Mouse (Mus musculus): Measurements from ENCODE around the gene Dnajc7. TPM values are rescaled to one million over a fixed set of nuclear protein-coding genes. Genes with fewer than 3 reads are reported as not detected.
"Not testable (repeated sequence)": the region's sequence is repeated elsewhere in the genome, so short reads cannot be mapped to it uniquely, and the experiment has no call there.

Gene Dnajc7
- total and polyA plus RNA-seq, 2 experiments from 2014 or later = 64.6 to 246 TPM

DNA sequence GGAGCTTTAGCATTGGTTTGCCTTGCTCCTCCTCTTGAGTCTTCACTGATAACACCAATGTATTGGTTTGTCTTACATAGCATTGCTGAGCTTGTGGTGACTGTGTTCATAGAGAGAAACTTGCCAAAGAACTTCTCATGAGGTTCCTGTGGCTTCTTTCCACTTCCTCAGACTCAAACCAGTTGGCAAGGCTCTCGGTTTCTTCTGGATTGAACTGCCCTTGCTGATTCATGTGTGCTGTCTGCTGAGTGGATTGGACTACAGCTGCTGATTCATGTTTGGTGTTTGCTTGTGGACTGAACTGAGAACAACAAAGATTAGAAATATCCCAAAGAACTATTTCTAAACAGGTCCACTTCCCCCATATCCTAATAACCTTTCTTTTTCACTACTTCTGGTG lies 84.0 kb downstream of the Dnajc7 start:
- H3K9me3 ChIP-seq (ENCODE audit: low read length) = no peaks in the 10 kb centered on the region
- no peaks in the 10 kb centered on the region for H3K27me3 ChIP-seq (ENCODE audit: insufficient read depth, low read length)
- ATAC-seq = no peak
- H3K27ac ChIP-seq = no peak overlapping the region
- TF ChIP-seq CTCF (IDR thresholded peaks at IDR 0.05; ENCODE audit: low read depth) = no peak
- DNase-seq (ENCODE audit: low spot score) = no peak
- no peak overlapping the region for H3K9ac ChIP-seq (replicated peaks; ENCODE audit: low read length)
- 82% methylated on average over 1 of the region's 1 CpGs for WGBS
- H3K36me3 ChIP-seq (ENCODE audit: insufficient read depth, low read length) = no peaks in the 10 kb centered on the region
- H3K4me1 ChIP-seq (ENCODE audit: insufficient read depth, low read length) = no peaks in the 10 kb centered on the region
- H3K4me3 ChIP-seq (ENCODE audit: low read length) = no peak overlapping the region
- H3K4me2 ChIP-seq (ENCODE audit: low read depth, low read length) = no peak overlapping the region

GRCm38 (mm10) chr11:100534821-100535220 lies 85.1 kb downstream of the Dnajc7 start:
- not testable (repeated sequence) for ATAC-seq; H3K27ac ChIP-seq; H3K4me1 ChIP-seq (ENCODE audit: insufficient read depth, low read length); H3K4me3 ChIP-seq (ENCODE audit: low read length); H3K4me2 ChIP-seq (ENCODE audit: low read depth, low read length); H3K27me3 ChIP-seq (ENCODE audit: insufficient read depth, low read length); H3K36me3 ChIP-seq (ENCODE audit: insufficient read depth, low read length); H3K9me3 ChIP-seq (ENCODE audit: low read length); DNase-seq (ENCODE audit: low spot score); H3K9ac ChIP-seq (replicated peaks; ENCODE audit: low read length)
- WGBS = 87% methylated on average over 6 of the region's 6 CpGs

- not testable (repeated sequence) for H3K4me2 ChIP-seq (ENCODE audit: low read depth, low read length); H3K9me3 ChIP-seq (ENCODE audit: low read length); H3K36me3 ChIP-seq (ENCODE audit: insufficient read depth, low read length); H3K4me1 ChIP-seq (ENCODE audit: insufficient read depth, low read length); H3K27ac ChIP-seq; DNase-seq (ENCODE audit: low spot score); ATAC-seq; H3K4me3 ChIP-seq (ENCODE audit: low read length); H3K27me3 ChIP-seq (ENCODE audit: insufficient read depth, low read length); H3K9ac ChIP-seq (replicated peaks; ENCODE audit: low read length)
- WGBS = 87% methylated on average over 2 of the region's 2 CpGs
These were observed 85.6 kb downstream of the Dnajc7 start for GRCm38 (mm10) chr11:100534411-100534810.

GRCm38 (mm10) chr11:100533871-100534270 lies 86.1 kb downstream of the Dnajc7 start:
- H3K4me2 ChIP-seq (ENCODE audit: low read depth, low read length) = no peak overlapping the region
- no peaks in the 10 kb centered on the region for H3K4me1 ChIP-seq (ENCODE audit: insufficient read depth, low read length)
- H3K36me3 ChIP-seq (ENCODE audit: insufficient read depth, low read length) = no peaks in the 10 kb centered on the region
- 50% methylated on average over 6 of the region's 6 CpGs for WGBS
- H3K9ac ChIP-seq (replicated peaks; ENCODE audit: low read length) = no peak overlapping the region
- no peaks in the 10 kb centered on the region for H3K27me3 ChIP-seq (ENCODE audit: insufficient read depth, low read length)
- no peak overlapping the region for H3K4me3 ChIP-seq (ENCODE audit: low read length)
- no peak for TF ChIP-seq CTCF (IDR thresholded peaks at IDR 0.05; ENCODE audit: low read depth)
- ATAC-seq (no peak), DNase-seq (ENCODE audit: low spot score) (no peak)
- H3K27ac ChIP-seq = no peak overlapping the region
- no peaks in the 10 kb centered on the region for H3K9me3 ChIP-seq (ENCODE audit: low read length)

Other genes with a start within 250 kb of the Dnajc7 start
- gene Jup, start 222.4 kb downstream of the Dnajc7 start, total RNA-seq (2014; rRNA removed) = 105 and 119 TPM in 2 replicates
- 42.7 and 49.8 TPM in 2 replicates for gene Jup, start 222.4 kb downstream of the Dnajc7 start, polyA plus RNA-seq (2015; fragmentation: Nextera tagmentation; extraction: Ambion mirVana)
- gene P3h4, start 205.3 kb downstream of the Dnajc7 start, total RNA-seq (2014; rRNA removed) = 23.9 and 28.2 TPM in 2 replicates
- gene P3h4, start 205.3 kb downstream of the Dnajc7 start, polyA plus RNA-seq (2015; fragmentation: Nextera tagmentation; extraction: Ambion mirVana) = 20.7 and 22.0 TPM in 2 replicates
- gene Fkbp10, start 204.5 kb downstream of the Dnajc7 start, total RNA-seq (2014; rRNA removed) = 34.6 and 41.1 TPM in 2 replicates
- gene Fkbp10, start 204.5 kb downstream of the Dnajc7 start, polyA plus RNA-seq (2015; fragmentation: Nextera tagmentation; extraction: Ambion mirVana) = 27.0 and 27.4 TPM in 2 replicates
- gene Nt5c3b, start 178.4 kb downstream of the Dnajc7 start, total RNA-seq (2014; rRNA removed) = 59.2 and 61.7 TPM in 2 replicates
- gene Nt5c3b, start 178.4 kb downstream of the Dnajc7 start, polyA plus RNA-seq (2015; fragmentation: Nextera tagmentation; extraction: Ambion mirVana) = 106 and 108 TPM in 2 replicates
- 0.40 and 0.42 TPM in 2 replicates for gene Klhl10, start 178.3 kb downstream of the Dnajc7 start, total RNA-seq (2014; rRNA removed)
- gene Klhl10, start 178.3 kb downstream of the Dnajc7 start, polyA plus RNA-seq (2015; fragmentation: Nextera tagmentation; extraction: Ambion mirVana) = 0.39 and 0.84 TPM in 2 replicates
- gene Klhl11, start 147.4 kb downstream of the Dnajc7 start, total RNA-seq (2014; rRNA removed) = 50.3 and 56.5 TPM in 2 replicates
- gene Klhl11, start 147.4 kb downstream of the Dnajc7 start, polyA plus RNA-seq (2015; fragmentation: Nextera tagmentation; extraction: Ambion mirVana) = 10.4 and 10.7 TPM in 2 replicates
- 229 and 235 TPM in 2 replicates for gene Acly, start 92.2 kb downstream of the Dnajc7 start, total RNA-seq (2014; rRNA removed)
- gene Acly, start 92.2 kb downstream of the Dnajc7 start, polyA plus RNA-seq (2015; fragmentation: Nextera tagmentation; extraction: Ambion mirVana) = 130 and 135 TPM in 2 replicates
- gene Ttc25, start 74.6 kb downstream of the Dnajc7 start, total RNA-seq (2014; rRNA removed) = 1.5 and 2.4 TPM in 2 replicates
- 1.8 and 2.0 TPM in 2 replicates for gene Ttc25, start 74.6 kb downstream of the Dnajc7 start, polyA plus RNA-seq (2015; fragmentation: Nextera tagmentation; extraction: Ambion mirVana)
- 95.3 and 125 TPM in 2 replicates for gene Cnp, start 45.3 kb downstream of the Dnajc7 start, total RNA-seq (2014; rRNA removed)
- gene Cnp, start 45.3 kb downstream of the Dnajc7 start, polyA plus RNA-seq (2015; fragmentation: Nextera tagmentation; extraction: Ambion mirVana) = 121 and 146 TPM in 2 replicates
- gene Nkiras2, start 924 bp downstream of the Dnajc7 start, total RNA-seq (2014; rRNA removed) = 125 and 131 TPM in 2 replicates
- 77.5 and 82.1 TPM in 2 replicates for gene Nkiras2, start 924 bp downstream of the Dnajc7 start, polyA plus RNA-seq (2015; fragmentation: Nextera tagmentation; extraction: Ambion mirVana)
- 9.8 and 13.0 TPM in 2 replicates for gene Zfp385c, start 72.3 kb upstream of the Dnajc7 start, total RNA-seq (2014; rRNA removed)
- 10.0 and 11.3 TPM in 2 replicates for gene Zfp385c, start 72.3 kb upstream of the Dnajc7 start, polyA plus RNA-seq (2015; fragmentation: Nextera tagmentation; extraction: Ambion mirVana)
- gene Dhx58, start 84.1 kb upstream of the Dnajc7 start, total RNA-seq (2014; rRNA removed) = 0.61 and 1.2 TPM in 2 replicates
- 2.7 and 3.1 TPM in 2 replicates for gene Dhx58, start 84.1 kb upstream of the Dnajc7 start, polyA plus RNA-seq (2015; fragmentation: Nextera tagmentation; extraction: Ambion mirVana)
- gene Kat2a, start 92.3 kb upstream of the Dnajc7 start, total RNA-seq (2014; rRNA removed) = 62.6 and 63.3 TPM in 2 replicates
- gene Kat2a, start 92.3 kb upstream of the Dnajc7 start, polyA plus RNA-seq (2015; fragmentation: Nextera tagmentation; extraction: Ambion mirVana) = 56.0 and 61.7 TPM in 2 replicates
- gene Hspb9, start 93.7 kb upstream of the Dnajc7 start, total RNA-seq (2014; rRNA removed) = not detected in 2 replicates
- gene Hspb9, start 93.7 kb upstream of the Dnajc7 start, polyA plus RNA-seq (2015; fragmentation: Nextera tagmentation; extraction: Ambion mirVana) = 0.24 and 0.28 TPM in 2 replicates
- 246 and 248 TPM in 2 replicates for gene Rab5c, start 118.0 kb upstream of the Dnajc7 start, total RNA-seq (2014; rRNA removed)
- gene Rab5c, start 118.0 kb upstream of the Dnajc7 start, polyA plus RNA-seq (2015; fragmentation: Nextera tagmentation; extraction: Ambion mirVana) = 34.1 and 34.4 TPM in 2 replicates
- gene Kcnh4, start 139.8 kb upstream of the Dnajc7 start, total RNA-seq (2014; rRNA removed) = 10.0 and 12.9 TPM in 2 replicates
- gene Kcnh4, start 139.8 kb upstream of the Dnajc7 start, polyA plus RNA-seq (2015; fragmentation: Nextera tagmentation; extraction: Ambion mirVana) = 3.6 and 4.2 TPM in 2 replicates
- 6.9 TPM in 1 of 2 replicates, not detected in the other for gene Hcrt, start 142.8 kb upstream of the Dnajc7 start, total RNA-seq (2014; rRNA removed)
- 0.88 and 1.2 TPM in 2 replicates for gene Hcrt, start 142.8 kb upstream of the Dnajc7 start, polyA plus RNA-seq (2015; fragmentation: Nextera tagmentation; extraction: Ambion mirVana)
- 15.9 and 20.9 TPM in 2 replicates for gene Ghdc, start 150.8 kb upstream of the Dnajc7 start, total RNA-seq (2014; rRNA removed)
- 7.5 and 8.3 TPM in 2 replicates for gene Ghdc, start 150.8 kb upstream of the Dnajc7 start, polyA plus RNA-seq (2015; fragmentation: Nextera tagmentation; extraction: Ambion mirVana)
- gene Stat5b, start 230.6 kb upstream of the Dnajc7 start, total RNA-seq (2014; rRNA removed) = 21.8 and 25.0 TPM in 2 replicates
- 12.5 and 12.8 TPM in 2 replicates for gene Stat5b, start 230.6 kb upstream of the Dnajc7 start, polyA plus RNA-seq (2015; fragmentation: Nextera tagmentation; extraction: Ambion mirVana)
- 4.1 and 5.5 TPM in 2 replicates for gene Stat5a, start 239.2 kb upstream of the Dnajc7 start, total RNA-seq (2014; rRNA removed)
- 2.5 and 3.3 TPM in 2 replicates for gene Stat5a, start 239.2 kb upstream of the Dnajc7 start, polyA plus RNA-seq (2015; fragmentation: Nextera tagmentation; extraction: Ambion mirVana)

All from hindbrain, postnatal 0 days (tissue).